Mouse (Mus musculus) urinary bladder, adult 2 months (tissue): ENCODE data around the gene Plagl1. TPM values are rescaled to one million over a fixed set of nuclear protein-coding genes. Genes with fewer than 3 reads are reported as not detected.

Source experiments
- DNase-seq: peaks from one replicate; pipeline ENCODE4 v3.0.0; 2022; ENCODE audit warnings: low spot score
- polyA plus RNA-seq: library from polyadenylated mRNA; depleted of rRNA; stranded (reverse); fragments of >200 nt; gene quantifications from 2 replicates; pipeline ENCODE4 v1.2.3, GENCODE M21; 2012; rRNA removed

The Plagl1 gene
- polyA plus RNA-seq, 1 experiment: 29.8 TPM

GRCm38 (mm10) chr10:13135276-13135675 lies 75.0 kb downstream of the Plagl1 start:
- DNase-seq: no peak

GRCm38 (mm10) chr10:13135751-13136150 lies 75.4 kb downstream of the Plagl1 start:
- DNase-seq: no peak

- DNase-seq: no peak
Observed at GRCm38 (mm10) chr10:13137906-13138305, 77.6 kb downstream of the Plagl1 start.

- no peak for DNase-seq
Observed at GRCm38 (mm10) chr10:13140434-13140833, 80.1 kb downstream of the Plagl1 start.

GRCm38 (mm10) chr10:13150435-13150834 lies 90.1 kb downstream of the Plagl1 start:
- no peak for DNase-seq

GRCm38 (mm10) chr10:13151353-13151752 lies 91.0 kb downstream of the Plagl1 start:
- no peak for DNase-seq

GRCm38 (mm10) chr10:13152811-13153364 lies 92.6 kb downstream of the Plagl1 start:
- no peak for DNase-seq

- no peak for DNase-seq
Observed at GRCm38 (mm10) chr10:13155377-13155776, 95.1 kb downstream of the Plagl1 start.

GRCm38 (mm10) chr10:13160913-13161312 lies 100.6 kb downstream of the Plagl1 start:
- DNase-seq: no peak

- DNase-seq: no peak
Observed at GRCm38 (mm10) chr10:13162031-13162430, 101.7 kb downstream of the Plagl1 start.

- no peak for DNase-seq
Observed at GRCm38 (mm10) chr10:13168461-13168860, 108.2 kb downstream of the Plagl1 start.

- no peak for DNase-seq
Observed at GRCm38 (mm10) chr10:13170739-13171448, 110.6 kb downstream of the Plagl1 start.

- DNase-seq: no peak
Observed at GRCm38 (mm10) chr10:13171461-13171860, 111.2 kb downstream of the Plagl1 start.

- no peak for DNase-seq
Observed at GRCm38 (mm10) chr10:13172798-13173221, 112.5 kb downstream of the Plagl1 start.

GRCm38 (mm10) chr10:13175866-13176265 lies 115.6 kb downstream of the Plagl1 start:
- no peak for DNase-seq

GRCm38 (mm10) chr10:13177973-13178624 lies 117.8 kb downstream of the Plagl1 start, which contains the start of gene Zc2hc1b:
Gene Zc2hc1b (minus strand): TSS chr10:13178023.
- no peak for DNase-seq

GRCm38 (mm10) chr10:13180211-13180610 lies 119.9 kb downstream of the Plagl1 start:
- no peak for DNase-seq

Other genes with a start within 250 kb of the Plagl1 start
- gene Utrn, start 191.1 kb upstream of the Plagl1 start, polyA plus RNA-seq: 41.1 and 53.0 TPM in 2 replicates
- 10.3 and 12.3 TPM in 2 replicates for gene Stx11, start 96.2 kb upstream of the Plagl1 start, polyA plus RNA-seq
- gene Sf3b5, start 55.2 kb upstream of the Plagl1 start, polyA plus RNA-seq: 17.6 and 21.8 TPM in 2 replicates
- not detected in 2 replicates for gene Zc2hc1b, start 117.5 kb downstream of the Plagl1 start, polyA plus RNA-seq
- gene Ltv1, start 132.7 kb downstream of the Plagl1 start, polyA plus RNA-seq: 27.8 and 28.4 TPM in 2 replicates